ENCODE assay signal across 10 mouse cellular contexts in genomic region chr7:96864894-96865722, GRCm38 (mm10).
A peak's percentile ranks its signal among the peaks of the same experiment; 100 is the strongest.
DNase-seq lines count a peak whose midpoint lies in the region; ATAC-seq and TF ChIP-seq lines count a peak whose summit lies in the region.
"Had no signal": no experiment of that assay in that cellular context is flagged by ENCODE, and none has a peak within 500 bp of the region (broad histone marks: within the 10 kb centered on the region; RNA-seq: fewer than 3 reads in every experiment).

No protein-coding gene starts in this region.

- H3K36me3 ChIP-seq in embryonic facial prominence, embryonic 13.5 days: peaks cover 36% of the 10 kb centered on the region
- peaks cover 3% of the 10 kb centered on the region; the same call in 1 of the 2 replicates for H3K36me3 ChIP-seq in neural tube, embryonic 13.5 days
- H3K36me3 ChIP-seq: liver, embryonic 12.5 days had no signal

- ATAC-seq in embryonic facial prominence, embryonic 13.5 days (ENCODE audit: insufficient number of reproducible peaks, insufficient read depth, low FRiP score, low TSS enrichment, low read depth): no peak
- peak; percentile 44 for ATAC-seq in neural tube, embryonic 13.5 days (ENCODE audit: low read depth)
- ATAC-seq in erythroblast, adult 5-6 weeks (replicated peaks; ENCODE audit: low FRiP score, poor library complexity, severe bottlenecking): no peak
- ATAC-seq in activated CD4-positive, CD25-positive, alpha-beta regulatory T cell, adult 4 months: no peak
- ATAC-seq: liver, embryonic 12.5 days had no signal

- H3K27ac ChIP-seq in embryonic facial prominence, embryonic 13.5 days: peak overlapping the region; percentile 55
- peak overlapping the region; percentile 36 for H3K27ac ChIP-seq in layer of hippocampus, adult 2 months
- peak overlapping the region; percentile 24; the same call in 1 of the 2 replicates for H3K27ac ChIP-seq in neural tube, embryonic 13.5 days (replicated peaks)
- H3K27ac ChIP-seq: kidney, embryonic 15.5 days; liver, embryonic 12.5 days had no signal

- 44% methylated on average over 7 of the region's 7 CpGs for WGBS in embryonic facial prominence, embryonic 13.5 days
- WGBS in neural tube, embryonic 13.5 days: 15% methylated on average over 7 of the region's 7 CpGs

- TF ChIP-seq CTCF in layer of hippocampus, adult 2 months (conservative IDR thresholded peaks at IDR 0.05): no peak

- H3K4me2 ChIP-seq in embryonic facial prominence, embryonic 13.5 days: no peak overlapping the region
- no peak overlapping the region for H3K4me2 ChIP-seq in neural tube, embryonic 13.5 days
- H3K4me2 ChIP-seq: kidney, embryonic 15.5 days; liver, embryonic 12.5 days had no signal

- no peaks in the 10 kb centered on the region for H3K27me3 ChIP-seq in embryonic facial prominence, embryonic 13.5 days
- no peaks in the 10 kb centered on the region for H3K27me3 ChIP-seq in neural tube, embryonic 13.5 days
- H3K27me3 ChIP-seq: kidney, embryonic 15.5 days; liver, embryonic 12.5 days had no signal

- no peak overlapping the region for H3K4me3 ChIP-seq in embryonic facial prominence, embryonic 13.5 days
- no peak overlapping the region for H3K4me3 ChIP-seq in layer of hippocampus, adult 2 months
- no peak overlapping the region for H3K4me3 ChIP-seq in neural tube, embryonic 13.5 days
- H3K4me3 ChIP-seq: kidney, embryonic 15.5 days; liver, embryonic 12.5 days had no signal

- H3K9me3 ChIP-seq in embryonic facial prominence, embryonic 13.5 days: no peaks in the 10 kb centered on the region
- no peaks in the 10 kb centered on the region for H3K9me3 ChIP-seq in neural tube, embryonic 13.5 days
- H3K9me3 ChIP-seq: kidney, embryonic 15.5 days; liver, embryonic 12.5 days had no signal

- peaks cover 16% of the 10 kb centered on the region for H3K4me1 ChIP-seq in embryonic facial prominence, embryonic 13.5 days
- peaks cover 30% of the 10 kb centered on the region for H3K4me1 ChIP-seq in neural tube, embryonic 13.5 days (replicated peaks)
- H3K4me1 ChIP-seq: kidney, embryonic 15.5 days; liver, embryonic 12.5 days had no signal

- DNase-seq in embryo, embryonic 10 days (ENCODE audit: low spot score): peak; percentile 48
- DNase-seq in embryo, embryonic 9.5 days (ENCODE audit: extremely low spot score): no peak
- DNase-seq in layer of hippocampus, adult 2 months (ENCODE audit: low spot score in 2 of 2): peak in 1 of 2 experiments; percentile 52
- no peak for DNase-seq in thymus, postnatal 10 days (ENCODE audit: low spot score in 2 of 2)

- no peak overlapping the region for H3K9ac ChIP-seq in embryonic facial prominence, embryonic 13.5 days
- H3K9ac ChIP-seq in neural tube, embryonic 13.5 days: no peak overlapping the region
- H3K9ac ChIP-seq: kidney, embryonic 15.5 days; liver, embryonic 12.5 days had no signal
